Mouse (Mus musculus) thymus, postnatal 4 days (tissue): ENCODE results near the gene Tfb1m.

Source experiments
- DNase-seq: peaks from one replicate; pipeline ENCODE4 v3.0.0; 2021

Gene Tfb1m

DNA sequence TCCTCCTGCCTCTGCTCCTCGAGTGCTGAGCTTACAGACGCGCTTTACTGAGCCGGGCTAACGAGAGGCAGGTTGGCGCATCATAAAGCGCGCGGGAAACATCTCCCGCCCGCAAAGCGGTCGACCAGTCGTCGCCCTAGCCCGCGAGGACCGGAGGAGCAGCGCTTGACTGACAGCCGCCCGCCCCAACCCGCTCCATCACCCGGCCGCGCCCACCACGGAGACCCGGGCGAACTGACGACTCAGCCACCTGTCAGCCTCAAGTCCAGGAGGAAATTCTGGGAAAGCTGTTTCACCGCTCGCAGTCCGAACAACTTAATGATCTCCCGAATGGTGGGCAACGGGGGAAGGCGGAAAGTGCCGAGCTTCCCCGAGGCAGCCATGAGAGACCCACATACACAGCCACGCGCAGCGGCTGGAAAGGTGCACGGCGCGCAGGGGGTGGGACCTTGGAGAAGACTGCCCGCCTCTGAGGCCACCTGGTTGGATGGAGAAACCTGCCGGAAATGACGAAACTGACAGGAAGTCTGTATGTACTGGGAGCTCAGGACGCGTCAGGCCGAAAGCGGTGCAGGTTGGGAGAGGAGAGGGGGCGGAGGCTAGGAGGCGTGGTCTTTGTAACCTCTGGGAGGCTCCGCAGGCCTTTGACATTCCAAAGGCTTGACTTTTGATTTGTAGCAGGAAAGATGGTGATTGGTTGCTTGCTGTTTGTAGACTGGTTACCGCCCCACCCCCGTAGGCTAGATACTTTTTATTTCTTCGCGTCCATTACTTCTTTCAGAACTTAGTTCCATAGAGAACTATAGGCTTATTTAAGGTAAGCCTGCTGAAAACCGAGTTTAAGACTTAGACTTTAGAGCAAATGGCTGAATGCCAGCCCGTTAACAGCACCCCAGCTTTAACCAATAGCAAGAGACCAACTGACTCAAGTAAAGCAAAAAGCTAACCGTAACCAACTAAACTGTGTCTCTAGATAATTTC, at the start of gene Tfb1m:
Tfb1m (minus strand) TSS at position 451 of the 981 bp plus-strand sequence.
- peak; percentile 96 for DNase-seq

DNA sequence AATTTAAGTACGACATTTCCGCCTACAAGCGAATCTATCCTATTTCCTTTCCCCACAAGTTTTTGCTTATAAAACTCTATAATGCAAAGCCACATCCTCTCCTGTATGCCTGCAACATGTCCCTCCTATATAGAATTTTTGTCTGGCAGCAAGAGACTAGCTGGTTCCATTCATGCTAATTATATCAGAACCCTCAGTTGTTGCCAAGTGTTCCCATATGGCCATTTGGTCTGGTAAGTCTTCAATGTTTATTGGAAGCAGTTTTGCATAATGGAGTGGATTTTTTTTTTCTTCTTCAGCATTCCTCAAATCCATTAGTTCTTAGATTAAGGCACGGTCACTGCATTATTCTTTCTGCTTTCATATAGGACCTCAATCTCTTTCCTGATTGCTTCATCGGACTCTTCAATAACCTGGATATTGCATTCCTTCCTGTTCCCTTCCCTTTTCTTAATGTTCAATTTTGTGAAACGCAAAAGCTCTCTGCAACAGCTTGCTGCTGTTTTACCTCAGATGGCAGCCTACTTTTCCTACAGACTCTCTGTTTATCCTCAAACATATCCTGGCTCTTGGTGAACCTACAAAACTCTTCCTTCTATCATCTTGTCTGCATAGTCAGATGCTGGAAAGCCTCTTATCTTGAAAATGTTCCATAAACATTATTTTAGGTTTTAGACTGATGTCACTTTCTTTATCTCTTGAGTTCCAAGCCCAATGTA, 45.5 kb upstream of the Tfb1m start:
- DNase-seq: no peak

DNA sequence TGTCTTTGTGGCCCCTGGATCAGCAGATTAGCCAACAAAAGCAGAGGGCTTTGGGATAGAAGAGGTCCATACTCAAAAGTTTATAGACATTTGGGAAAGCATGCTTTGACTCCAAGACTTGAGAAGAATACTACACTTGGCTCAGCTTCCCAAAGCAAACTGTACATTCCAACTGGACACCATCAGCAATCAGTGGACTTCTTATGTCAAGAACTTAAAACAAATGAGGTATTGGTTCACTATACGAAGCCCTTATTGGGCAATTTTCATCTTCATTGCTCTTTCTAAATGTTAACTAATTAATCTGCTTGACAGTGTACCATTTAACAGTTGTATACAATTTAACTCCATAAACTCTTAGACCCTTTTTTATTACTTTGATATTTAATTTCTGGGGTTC, 40.8 kb upstream of the Tfb1m start:
- DNase-seq: no peak

DNA sequence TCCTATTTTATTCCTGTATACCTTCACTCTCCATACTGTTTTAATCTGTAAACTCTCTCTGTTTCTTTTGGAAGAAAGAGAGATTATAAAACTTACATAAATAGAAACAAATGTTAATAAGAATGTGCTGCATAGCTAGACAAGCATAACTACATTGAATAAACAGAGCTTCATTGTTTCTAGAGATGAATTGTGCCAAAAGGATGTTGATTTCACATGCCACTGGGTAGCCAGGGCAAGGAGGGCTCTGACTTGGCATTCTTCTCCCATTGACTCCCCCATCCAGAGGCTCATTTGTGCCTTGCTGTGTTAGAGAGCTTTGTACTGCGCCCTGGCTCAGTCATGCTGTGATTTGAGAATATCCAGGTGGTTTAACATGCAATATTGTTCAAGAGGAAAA, 40.3 kb upstream of the Tfb1m start:
- DNase-seq: no peak

DNA sequence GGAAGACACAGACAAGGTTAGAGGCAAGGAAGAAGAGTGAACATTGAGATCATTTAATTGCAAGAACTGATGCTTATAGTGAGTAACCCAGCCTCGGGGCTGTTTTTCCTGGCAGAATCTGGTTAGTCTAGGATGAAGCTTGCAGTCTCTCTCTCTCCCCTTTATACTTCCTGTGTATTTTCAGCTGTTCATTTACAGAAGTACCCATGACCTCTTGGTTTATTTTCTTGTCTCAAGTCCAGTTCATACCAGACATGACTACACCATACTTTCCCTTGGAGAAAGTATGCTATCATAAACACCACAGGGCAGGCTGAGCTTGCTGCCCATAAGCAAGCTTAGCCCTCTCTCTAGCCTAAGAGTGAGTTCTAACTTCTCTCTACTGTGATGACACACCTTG, 39.5 kb upstream of the Tfb1m start:
- no peak for DNase-seq

DNA sequence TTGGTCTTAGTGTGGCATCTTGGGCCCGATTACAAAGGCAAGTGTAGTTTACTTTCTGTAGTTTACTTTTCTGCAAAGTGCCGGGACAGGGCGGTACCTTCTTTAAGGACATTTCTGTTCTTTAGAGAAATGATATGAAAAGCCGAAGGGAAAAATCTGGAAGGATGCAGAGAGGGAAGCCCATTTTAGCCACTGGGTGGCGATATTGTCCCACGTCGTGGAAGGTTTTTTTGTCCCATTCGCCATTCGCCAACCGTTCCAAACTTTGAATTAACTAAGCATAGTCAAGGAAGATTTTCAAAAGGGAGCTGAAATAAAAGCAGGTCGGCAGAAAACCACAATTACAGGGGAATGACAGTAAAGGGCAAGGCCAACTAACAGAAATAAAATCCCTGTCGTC, 13.3 kb upstream of the Tfb1m start:
- peak; percentile 68 for DNase-seq

DNA sequence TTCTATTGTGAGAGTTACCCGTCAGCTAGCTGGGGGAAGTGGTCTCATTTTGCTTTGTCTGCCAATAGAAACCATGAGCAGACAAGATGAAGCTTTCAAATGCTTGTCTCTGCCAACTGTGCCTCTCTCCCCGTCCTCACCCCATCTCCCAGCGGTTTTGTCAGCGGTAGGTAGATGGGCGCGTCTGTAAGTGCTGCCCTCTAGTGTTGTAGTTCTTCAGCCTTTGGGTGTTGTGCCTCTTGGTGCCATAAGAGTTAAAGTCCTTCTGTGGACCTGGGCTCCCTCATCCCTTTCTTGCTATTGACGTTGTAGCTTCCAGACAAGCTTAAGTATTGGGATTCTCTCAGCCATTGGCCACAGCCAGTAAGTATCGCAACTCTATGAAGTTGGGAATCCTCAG, 4.8 kb upstream of the Tfb1m start:
- peak; percentile 42 for DNase-seq

DNA sequence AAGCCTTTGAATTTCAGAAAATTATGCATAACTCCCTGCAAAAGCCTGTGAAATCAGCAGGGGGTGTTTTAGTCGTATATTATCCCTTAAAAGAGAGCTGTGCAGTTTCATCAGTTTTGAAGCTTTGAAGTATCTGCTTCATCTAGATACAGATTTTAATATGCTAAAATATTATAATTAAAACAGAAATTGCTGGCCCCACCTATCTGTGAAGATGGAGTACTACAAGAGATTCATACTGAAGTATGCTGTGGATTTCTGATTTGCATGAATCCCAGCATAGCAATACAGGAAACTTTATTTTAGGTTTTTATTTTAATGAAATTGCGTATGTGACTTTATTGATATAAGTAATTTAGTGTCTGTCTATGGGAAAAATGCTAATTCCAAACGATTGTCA, 3.0 kb upstream of the Tfb1m start:
- no peak for DNase-seq

DNA sequence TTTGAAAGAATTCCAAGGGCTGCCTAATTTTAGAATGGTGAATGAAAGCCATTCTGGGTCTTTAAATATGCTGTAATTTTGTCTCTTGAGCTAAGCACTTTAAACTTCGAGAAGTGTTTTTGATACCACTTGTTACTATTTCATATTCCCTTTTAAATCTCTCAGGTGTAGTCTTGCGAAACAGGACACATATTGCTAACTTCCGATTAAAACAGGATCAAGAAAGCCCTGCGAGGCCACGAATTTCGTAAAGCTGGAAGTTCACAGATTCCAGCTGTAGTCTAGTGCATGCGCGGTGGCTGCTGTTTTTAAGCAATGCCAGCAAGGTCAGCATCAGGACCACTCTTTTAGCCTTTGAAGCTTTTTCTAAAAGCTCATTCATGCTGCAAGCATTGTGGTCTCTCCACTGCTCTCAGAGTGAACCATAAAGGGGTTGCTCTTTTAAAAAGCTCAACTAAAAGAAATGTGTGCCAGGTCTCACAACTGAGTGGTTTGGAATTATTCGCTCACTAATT, 832 bp upstream of the Tfb1m start:
- DNase-seq: no peak

DNA sequence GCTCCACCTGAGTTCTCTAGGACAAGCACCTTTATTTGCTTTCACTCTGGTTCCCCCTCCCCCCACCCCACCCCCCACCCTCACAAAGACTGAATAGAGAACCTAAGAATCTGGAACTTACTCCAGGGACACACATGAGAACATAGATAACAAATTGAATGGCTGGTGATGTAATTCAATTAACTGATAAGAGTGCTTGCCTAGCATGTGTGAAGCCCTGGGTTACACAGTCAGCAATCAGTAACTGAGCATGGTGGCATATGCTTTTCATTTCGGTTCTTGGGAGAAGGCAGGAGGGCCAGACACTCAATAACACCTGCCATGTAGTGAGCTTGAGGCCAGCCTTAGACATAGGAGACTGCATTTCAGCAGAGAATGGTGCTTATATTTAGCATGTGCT, 1.3 kb downstream of the Tfb1m start:
- DNase-seq: no peak

DNA sequence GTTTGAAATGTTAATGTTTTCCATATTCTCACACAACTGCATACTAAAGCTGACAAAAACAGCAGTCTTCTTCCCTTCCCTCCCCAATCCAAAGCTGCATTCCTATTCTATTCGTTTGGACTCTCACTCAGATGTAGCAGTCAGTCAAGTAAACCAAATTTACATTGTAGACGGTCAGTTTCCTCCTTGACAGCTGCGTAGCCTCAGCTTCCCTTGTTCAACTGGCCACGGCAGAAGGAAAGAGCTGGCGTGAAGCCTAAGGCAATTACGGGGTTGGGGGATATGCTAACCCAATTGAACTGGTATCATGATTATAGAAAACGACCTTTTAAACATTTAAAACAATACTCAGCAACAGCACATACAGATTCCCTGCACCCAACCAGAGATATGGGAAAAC, 9.9 kb downstream of the Tfb1m start:
- DNase-seq: no peak

DNA sequence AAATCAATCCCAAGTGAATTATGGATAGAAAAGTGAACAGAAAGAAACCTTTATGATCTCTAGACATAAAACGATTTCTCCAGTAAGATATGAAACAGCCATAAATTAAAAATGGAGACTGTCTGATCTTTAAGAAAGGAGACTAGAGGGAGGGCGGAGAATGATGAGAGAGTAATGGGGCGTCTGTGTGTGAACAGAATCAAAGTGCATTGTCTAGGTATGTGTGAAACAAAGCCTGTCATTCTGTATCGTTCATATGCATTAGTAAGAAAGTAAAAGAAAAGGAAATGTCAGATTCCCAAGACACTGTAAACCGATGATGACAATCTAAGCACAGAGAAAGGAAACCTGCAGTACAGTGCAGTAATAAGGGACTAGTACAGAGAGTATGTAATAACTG, 16.5 kb downstream of the Tfb1m start:
- DNase-seq: no peak

DNA sequence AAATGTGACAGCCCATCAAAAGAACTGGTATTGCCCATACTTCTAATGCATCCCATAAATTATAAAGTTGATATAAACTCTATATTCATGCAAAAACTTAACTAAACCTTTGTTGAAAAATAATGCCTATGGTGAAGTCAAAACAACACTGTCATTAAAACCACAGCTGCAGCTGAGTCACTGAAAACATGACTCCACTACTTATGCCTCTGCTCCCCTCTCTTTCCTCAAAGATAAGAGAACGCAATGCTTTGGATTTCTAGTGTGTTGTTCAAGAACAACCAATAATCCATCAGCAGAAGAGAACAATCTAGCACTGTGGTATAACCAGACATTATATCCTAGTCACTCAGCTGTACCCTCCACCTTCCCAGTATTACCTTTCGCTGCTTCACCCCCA, 17.3 kb downstream of the Tfb1m start:
- DNase-seq: no peak

DNA sequence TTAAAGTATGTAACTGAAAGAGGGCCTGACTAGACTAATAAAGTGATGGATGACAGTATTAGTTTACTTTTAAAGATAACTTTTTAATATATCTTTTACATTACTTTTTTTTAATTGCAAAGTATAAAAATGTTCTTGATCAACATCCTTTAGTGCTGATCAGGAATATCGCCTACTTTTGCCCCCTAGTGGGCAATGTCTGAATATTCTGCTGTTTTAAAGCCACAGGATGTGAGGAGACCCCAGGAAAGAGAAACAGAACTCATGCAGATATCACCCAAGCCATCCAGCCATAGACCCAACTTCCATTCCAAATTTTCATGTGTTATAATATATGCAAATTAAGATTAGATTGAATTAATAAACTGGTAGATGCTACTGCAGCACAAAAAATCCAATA, 24.2 kb downstream of the Tfb1m start:
- DNase-seq: peak; percentile 32

DNA sequence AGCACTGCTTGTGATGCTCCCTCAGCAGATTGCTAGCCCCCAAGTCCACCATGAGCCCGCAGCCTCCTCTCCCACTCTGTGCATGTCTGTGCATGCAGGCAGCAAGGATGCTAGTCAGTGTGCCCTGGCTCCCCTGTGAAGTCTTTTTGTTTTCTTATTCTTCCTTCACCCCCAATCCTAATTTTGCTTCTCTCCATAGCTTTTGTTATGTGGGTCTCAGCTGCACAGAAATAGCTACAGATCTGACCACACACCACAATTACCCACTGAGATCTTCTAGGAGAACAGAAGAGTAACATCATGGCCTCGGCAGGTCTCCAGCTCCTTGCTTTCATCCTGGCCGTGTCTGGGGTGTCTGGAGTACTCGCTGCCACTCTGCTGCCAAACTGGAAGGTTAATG, 25.3 kb downstream of the Tfb1m start, which contains the start of gene Cldn20:
Cldn20 (plus strand) TSS at position 301 of the 400 bp plus-strand sequence.
- no peak for DNase-seq

DNA sequence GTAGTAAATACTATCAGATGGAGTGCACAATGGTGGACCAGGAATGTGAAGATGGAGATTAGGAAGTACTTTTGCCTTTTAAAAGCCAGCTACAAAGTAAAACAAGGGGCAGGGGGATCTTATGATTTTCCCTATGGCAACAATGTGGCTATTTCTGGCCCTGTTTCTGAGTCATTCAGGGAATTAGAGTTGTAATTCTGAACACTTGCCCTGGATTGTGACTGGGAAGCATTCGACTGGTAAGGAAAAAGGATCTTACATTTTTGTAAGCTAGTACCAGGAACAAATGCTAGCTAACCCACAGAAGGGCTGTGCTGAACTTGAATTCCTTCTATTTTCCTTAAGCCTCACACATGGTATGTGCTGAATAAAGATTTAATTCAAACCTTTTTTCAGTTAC, 25.9 kb downstream of the Tfb1m start:
- no peak for DNase-seq

DNA sequence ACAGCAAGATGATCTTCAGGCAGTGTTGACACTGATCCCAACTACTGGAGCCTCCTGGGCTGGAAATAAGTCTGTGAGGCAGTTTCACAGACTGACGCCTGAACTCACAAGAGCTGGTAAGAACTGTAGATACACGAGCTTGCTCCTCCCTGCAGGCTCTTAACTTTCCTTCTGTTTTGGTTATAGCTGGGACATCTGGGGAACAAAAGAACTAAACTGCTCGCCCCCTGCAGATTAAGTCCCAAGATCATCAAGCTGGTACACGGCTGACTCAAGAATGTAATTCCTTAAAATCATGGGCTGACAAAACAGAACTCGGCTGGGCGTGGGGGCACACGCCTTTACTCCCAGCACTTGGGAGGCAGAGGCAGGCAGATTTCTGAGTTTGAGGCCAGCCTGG, 27.0 kb downstream of the Tfb1m start:
- no peak for DNase-seq

DNA sequence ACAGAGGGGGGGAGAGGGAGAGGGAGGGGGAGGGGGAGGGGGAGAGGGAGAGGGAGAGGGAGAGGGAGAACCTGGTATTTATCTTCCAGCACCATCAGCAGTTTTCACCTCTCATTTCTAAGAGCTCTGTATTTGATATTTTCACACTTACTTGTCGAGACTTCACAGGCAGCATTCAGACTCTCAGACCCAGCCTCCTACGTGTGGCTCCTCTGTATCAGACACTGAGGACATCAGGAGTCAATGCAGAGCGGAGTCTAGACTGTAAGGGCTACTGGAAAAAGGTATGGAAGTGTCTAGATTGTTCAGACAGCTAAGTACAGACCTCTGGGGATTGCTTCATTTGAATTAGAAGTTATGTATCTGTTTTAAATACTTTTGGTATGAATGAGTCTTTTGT, 28.1 kb downstream of the Tfb1m start:
- no peak for DNase-seq

DNA sequence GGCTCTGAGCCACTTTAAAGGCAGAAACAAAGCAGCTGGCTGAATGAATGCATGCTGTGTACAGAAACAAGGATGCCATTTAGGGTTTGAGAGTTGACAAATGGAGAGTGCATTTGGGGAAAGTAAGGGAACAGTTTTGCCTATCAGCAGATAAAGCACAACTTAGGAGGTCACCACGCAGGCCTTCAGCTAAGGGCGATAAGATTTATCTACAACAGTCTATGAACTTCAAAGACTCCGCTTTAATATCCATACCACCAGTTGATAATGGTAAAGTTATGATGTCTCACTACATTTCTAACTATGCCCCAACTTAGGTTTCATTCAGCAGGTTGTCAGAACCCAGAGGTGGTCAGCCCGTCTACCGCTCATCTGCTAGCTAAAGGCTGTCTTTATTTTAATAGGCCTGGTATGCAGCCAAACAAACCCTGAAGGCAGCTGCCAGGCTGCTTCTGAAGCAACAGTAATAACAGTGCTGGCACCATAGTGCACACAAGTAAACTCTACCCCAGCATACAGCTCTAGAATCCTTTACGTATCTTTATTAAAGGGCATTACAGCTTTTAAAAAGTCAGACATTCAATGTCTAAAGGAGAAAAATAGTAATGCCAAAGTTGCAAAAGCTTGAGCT, 29.6 kb downstream of the Tfb1m start:
- DNase-seq: no peak

DNA sequence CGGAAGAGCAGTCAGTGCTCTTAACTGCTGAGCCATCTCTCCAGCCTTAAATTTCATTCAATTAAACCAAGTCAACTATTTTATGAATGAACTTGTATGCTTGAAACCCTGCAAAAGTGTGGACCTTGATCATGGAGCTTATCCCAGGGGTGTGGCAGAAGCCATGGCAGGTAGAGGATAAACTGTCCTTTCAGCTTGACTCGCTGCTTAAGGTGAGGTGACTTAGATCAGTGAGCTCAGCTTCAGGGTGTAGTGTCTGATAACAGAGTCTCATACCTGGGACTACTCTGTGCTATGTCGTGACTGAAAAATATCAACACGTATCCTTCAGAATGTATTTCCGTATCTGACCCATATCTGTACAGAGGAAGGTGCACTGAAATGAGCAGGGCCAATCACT, 37.2 kb downstream of the Tfb1m start:
- DNase-seq: no peak

DNA sequence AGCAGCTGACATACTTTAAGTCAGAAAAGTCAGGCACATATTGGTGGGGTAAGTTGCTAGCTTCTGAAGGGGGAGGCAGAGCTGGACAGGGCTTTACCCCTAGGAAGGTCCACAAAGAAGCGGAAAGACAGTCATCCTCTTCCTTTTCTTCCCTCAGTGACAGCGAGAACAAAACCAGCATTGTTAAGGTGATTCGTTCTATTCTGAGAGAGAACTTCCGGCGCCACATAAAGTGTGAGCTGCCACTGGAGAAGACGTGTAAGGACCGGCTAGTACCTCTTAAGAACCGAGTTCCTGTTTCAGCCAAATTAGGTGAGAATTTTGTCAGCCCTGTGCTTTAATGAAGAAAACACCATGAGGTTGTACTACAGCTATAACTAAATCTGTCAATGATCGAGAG, 41.2 kb downstream of the Tfb1m start:
- DNase-seq: no peak

DNA sequence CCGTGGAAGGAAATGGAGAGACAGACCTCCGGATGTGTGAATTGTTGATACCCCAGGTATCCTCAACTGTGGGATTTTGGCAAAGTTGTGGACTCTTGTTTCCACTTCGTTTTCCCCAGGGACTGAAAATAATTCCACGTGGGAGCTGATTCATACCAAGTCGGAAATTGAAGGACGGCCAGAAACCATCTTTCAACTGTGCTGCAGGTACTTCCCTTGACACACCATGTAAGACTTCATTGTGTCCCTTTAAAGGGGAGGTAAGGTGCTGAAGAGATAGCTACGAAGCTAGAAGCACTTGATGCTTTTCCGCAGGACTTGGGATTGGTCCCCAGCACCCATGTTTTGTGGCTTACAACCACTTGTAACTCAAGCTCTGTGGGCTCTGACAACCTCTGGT, 41.7 kb downstream of the Tfb1m start:
- DNase-seq: no peak

DNA sequence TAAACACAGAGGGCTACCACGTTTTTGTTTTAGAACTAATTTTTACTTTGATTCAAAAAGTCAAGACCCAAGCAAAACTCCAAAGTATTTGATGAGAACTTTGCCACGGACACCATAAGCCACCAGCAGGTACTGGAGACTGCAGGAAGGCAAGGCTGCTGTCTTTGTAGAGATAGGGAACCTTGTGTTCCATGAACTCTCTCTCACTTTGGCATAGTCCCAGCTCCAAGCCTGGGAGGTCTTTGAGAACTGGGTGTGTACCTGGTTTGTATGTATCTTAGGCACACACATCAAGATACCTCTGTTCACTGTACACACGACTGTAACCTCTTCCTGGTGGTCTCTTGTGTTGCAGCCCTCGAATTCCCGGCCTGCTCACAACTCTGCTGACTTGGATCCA, 43.3 kb downstream of the Tfb1m start:
- DNase-seq: no peak

DNA sequence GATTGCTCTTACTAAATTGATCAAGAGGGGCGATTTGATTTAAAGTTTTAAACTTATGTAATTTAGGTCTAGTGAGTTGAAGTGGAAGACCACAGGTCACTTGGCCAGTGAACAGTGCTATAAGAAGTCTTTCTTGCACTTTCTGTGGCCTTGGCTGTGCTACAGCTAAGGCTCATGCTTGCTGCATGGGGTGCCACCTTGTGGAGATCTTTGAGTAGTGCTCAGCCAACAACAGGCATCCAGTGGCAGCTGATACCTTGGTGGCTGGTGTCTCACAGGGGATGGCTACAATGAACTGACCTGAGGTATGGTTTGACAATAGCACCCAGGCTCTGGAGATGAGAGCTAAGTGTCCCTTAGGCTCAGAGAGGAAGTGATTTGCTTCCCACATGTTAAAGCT, 47.7 kb downstream of the Tfb1m start:
- DNase-seq: peak; percentile 68
